Mouse (Mus musculus): ENCODE measurements around the gene Omt2b.
"Not testable (repeated sequence)": the region's sequence is repeated elsewhere in the genome, so short reads cannot be mapped to it uniquely, and the experiment has no call there.

- TF ChIP-seq CTCF (IDR thresholded peaks at IDR 0.05; ENCODE audit: borderline replicate concordance, control insufficient read depth, extremely low read depth, insufficient read depth, low read length, poor library complexity); POLR2A (IDR thresholded peaks at IDR 0.05; ENCODE audit: control insufficient read depth, extremely low read depth, insufficient read depth, low read length, poor library complexity): not testable (repeated sequence)
Observed at GRCm38 (mm10) chr9:78343055-78343454, 15.7 kb downstream of the Omt2b start.
